Mouse (Mus musculus) C2C12 (cell line): Measurements from ENCODE around the gene Zfp111. TPM values are rescaled to one million over a fixed set of nuclear protein-coding genes. Genes with fewer than 3 reads are reported as not detected.

Source experiments
- H3K27me3 ChIP-seq: one replicate; pipeline ENCODE4 v1.6.1; 2011; ENCODE audit not compliant: control insufficient read depth, insufficient read depth, insufficient read length
- H3K36me3 ChIP-seq: one replicate; pipeline ENCODE4 v1.6.1; 2011; ENCODE audit not compliant: control insufficient read depth, insufficient read depth
- H3K4me3 ChIP-seq: one replicate; pipeline ENCODE4 v1.5.1; 2011; ENCODE audit warnings: mild to moderate bottlenecking, control low read depth; ENCODE audit not compliant: poor library complexity, insufficient read depth, severe bottlenecking
- H3K79me2 ChIP-seq: one replicate; pipeline ENCODE4 v1.6.1; 2011; ENCODE audit not compliant: control insufficient read depth, insufficient read depth
- H3K79me3 ChIP-seq: one replicate; pipeline ENCODE4 v1.6.1; 2011; ENCODE audit warnings: low read depth, control low read depth
- H3ac ChIP-seq: one replicate; pipeline ENCODE3; 2011; ENCODE audit warnings: low read depth; ENCODE audit not compliant: control insufficient read depth, insufficient read length
- CEBPB ChIP-seq: IDR thresholded peaks from one replicate; pipeline ENCODE4 v1.6.1; 2011; ENCODE audit warnings: low read depth, mild to moderate bottlenecking, control low read depth, moderate library complexity
- CTCF ChIP-seq: IDR thresholded peaks from one replicate; pipeline ENCODE4 v1.5.1; 2011; ENCODE audit not compliant: control insufficient read depth, insufficient read depth, insufficient read length
- FOSL1 ChIP-seq: IDR thresholded peaks from one replicate; pipeline ENCODE4 v1.8.0; 2011; ENCODE audit warnings: mild to moderate bottlenecking, low read length; ENCODE audit not compliant: poor library complexity, insufficient read depth, severe bottlenecking
- MAX ChIP-seq: IDR thresholded peaks from one replicate; pipeline ENCODE4 v1.6.1; 2011; ENCODE audit warnings: mild to moderate bottlenecking, control low read depth
- MYOD1 ChIP-seq: IDR thresholded peaks from one replicate; pipeline ENCODE4 v1.6.1; 2011; ENCODE audit warnings: low read depth; ENCODE audit not compliant: control insufficient read depth, insufficient read length
- MYOG ChIP-seq: IDR thresholded peaks from one replicate; pipeline ENCODE4 v1.6.1; 2011; ENCODE audit not compliant: control insufficient read depth, insufficient read length; ENCODE audit errors: extremely low read depth
- USF1 ChIP-seq: IDR thresholded peaks from one replicate; pipeline ENCODE4 v1.6.1; 2011; ENCODE audit warnings: low read depth, mild to moderate bottlenecking, control low read depth, moderate library complexity
- polyA plus RNA-seq: library from polyadenylated mRNA; unstranded; fragments of >200 nt; fragmentation: generic; extraction: Trizol; gene quantifications from one replicate; pipeline ENCODE4 v1.2.1, GENCODE M21; 2012; ENCODE audit warnings: missing spikeins

The Zfp111 gene
- polyA plus RNA-seq, 1 experiment = 2.0 TPM

DNA sequence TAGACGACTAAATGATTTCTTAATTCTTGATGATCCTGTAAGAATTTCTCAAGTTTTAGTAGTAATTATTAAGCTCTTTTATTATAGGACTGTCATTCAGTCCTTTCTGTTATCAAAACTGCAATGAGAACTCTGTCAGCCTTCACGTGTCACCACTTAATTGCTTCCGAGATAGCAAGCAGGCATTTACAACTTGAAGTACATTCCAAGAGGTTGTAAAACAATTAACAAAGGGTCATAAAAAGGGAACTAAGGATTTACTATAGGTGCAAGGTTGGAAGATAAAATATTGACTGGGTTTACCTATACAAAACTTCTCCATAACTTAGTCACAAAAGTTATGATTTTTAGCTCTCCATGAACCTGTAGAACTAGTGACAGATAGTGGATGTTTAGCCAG, 18.1 kb downstream of the Zfp111 start:
- H3K4me3 ChIP-seq = no peak overlapping the region
- no peak overlapping the region for H3ac ChIP-seq
- H3K79me3 ChIP-seq = no peaks in the 10 kb centered on the region
- no peaks in the 10 kb centered on the region for H3K27me3 ChIP-seq
- no peaks in the 10 kb centered on the region for H3K79me2 ChIP-seq
- no peaks in the 10 kb centered on the region for H3K36me3 ChIP-seq
- no peak for TF ChIP-seq MYOD1

DNA sequence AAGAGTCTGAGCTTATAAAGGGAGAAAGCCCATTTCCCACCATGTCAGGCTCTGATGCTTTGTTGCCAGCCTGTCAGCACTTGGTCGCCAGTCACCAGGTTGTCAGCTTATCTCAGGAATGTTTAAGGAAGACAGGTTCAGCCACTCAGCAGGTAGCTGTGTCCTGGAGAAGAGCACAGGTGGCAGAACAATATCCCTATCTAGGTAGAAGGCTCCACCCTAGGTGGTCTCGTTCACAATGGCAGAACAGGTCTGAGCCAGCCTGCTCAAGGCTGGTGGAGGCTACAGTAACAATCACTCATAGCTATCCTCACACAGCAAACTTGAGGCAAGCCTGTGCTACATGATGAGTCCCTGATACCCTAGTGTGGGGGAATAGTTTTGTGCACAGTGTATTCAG, 19.9 kb downstream of the Zfp111 start:
- TF ChIP-seq MAX (no peak), USF1 (no peak), CTCF (no peak), MYOG (no peak), FOSL1 (no peak), MYOD1 (no peak), CEBPB (no peak)
- Histone ChIP-seq H3K79me2 (no peaks in the 10 kb centered on the region), H3K4me3 (no peak overlapping the region), H3K79me3 (no peaks in the 10 kb centered on the region), H3K36me3 (no peaks in the 10 kb centered on the region), H3ac (no peak overlapping the region), H3K27me3 (no peaks in the 10 kb centered on the region)

DNA sequence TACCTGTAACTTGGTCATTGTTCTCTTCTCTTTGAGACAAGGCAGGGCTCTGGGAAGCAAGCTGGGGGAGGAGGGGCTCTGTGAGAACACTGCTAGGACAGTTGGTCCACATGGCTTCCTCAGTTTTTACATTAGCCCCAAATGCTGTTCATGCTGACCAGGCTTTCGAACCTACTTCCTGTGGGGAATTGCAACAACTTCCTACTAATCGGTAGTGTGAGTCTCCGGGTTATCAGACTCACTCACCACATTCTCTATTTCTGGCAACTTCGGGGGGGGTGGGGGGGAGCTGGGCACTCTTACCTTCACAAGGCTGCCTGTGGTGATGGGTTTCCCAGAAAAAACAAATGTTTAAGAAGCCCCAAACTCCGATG, 21.7 kb downstream of the Zfp111 start:
- Histone ChIP-seq H3K4me3 (no peak overlapping the region), H3K36me3 (no peaks in the 10 kb centered on the region), H3K79me3 (no peaks in the 10 kb centered on the region), H3K79me2 (no peaks in the 10 kb centered on the region), H3ac (no peak overlapping the region), H3K27me3 (no peaks in the 10 kb centered on the region)
- TF ChIP-seq MYOD1 (no peak), MYOG (no peak), CTCF (no peak), USF1 (no peak), FOSL1 (no peak), MAX (no peak), CEBPB (no peak)

DNA sequence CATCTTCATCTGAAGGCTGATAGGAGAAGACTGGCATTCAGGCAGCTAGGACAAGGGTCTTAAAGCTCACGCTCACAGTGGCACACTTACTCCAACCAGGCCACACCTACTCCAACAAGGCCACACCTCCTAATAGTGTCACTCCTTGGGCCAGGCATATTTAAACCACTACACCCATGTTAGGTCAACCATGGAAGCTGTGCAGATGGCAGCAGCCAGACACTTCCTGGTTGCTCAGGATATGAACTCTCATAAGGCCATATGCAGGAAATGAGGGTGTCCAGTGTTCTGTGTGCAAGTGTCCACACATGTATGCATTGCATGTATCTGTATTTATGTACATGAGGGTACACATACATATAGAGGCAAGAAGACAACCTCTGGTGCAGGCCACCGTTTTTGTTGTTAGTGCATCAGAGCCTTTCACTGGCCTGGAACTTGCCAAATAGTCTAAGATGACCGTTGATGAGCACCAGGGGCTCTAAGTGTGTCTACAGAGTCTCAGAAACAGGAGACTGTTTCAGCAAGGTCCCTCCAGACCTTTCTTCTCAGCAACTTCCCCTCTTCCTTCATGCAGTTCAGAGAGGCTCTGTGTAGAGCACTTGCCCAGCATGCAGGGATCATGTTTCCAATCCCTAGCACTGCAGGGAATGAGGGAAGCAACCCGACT, 22.2 kb downstream of the Zfp111 start:
- Histone ChIP-seq H3K79me3 (no peaks in the 10 kb centered on the region), H3K79me2 (no peaks in the 10 kb centered on the region), H3K4me3 (no peak overlapping the region), H3K36me3 (no peaks in the 10 kb centered on the region), H3K27me3 (no peaks in the 10 kb centered on the region), H3ac (no peak overlapping the region)
- TF ChIP-seq FOSL1 (no peak), CTCF (no peak), MAX (no peak), CEBPB (no peak), USF1 (no peak), MYOD1 (no peak), MYOG (no peak)

DNA sequence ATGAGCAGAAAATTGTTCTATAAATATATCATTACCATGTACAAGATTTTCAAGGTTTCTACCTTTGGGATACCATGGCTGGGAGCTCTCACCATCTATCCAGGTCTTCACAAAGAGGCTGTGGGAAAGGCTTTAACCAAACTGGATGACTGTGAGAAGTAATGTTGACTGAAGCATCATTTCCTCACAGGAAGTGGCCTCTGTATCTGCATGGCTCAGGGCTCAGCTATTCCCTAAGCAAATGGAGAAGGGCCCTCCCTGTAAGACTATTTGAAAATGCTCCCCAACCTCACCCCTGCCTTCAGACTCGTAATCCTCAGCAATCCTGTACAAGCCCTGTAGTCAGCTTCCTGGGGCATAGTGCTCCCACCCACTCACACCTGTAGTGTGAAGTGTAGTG, 23.6 kb downstream of the Zfp111 start:
- H3K79me2 ChIP-seq = no peaks in the 10 kb centered on the region
- TF ChIP-seq CEBPB = no peak
- TF ChIP-seq MAX = no peak
- TF ChIP-seq MYOG = no peak
- TF ChIP-seq MYOD1 = no peak
- no peak for TF ChIP-seq USF1
- no peak for TF ChIP-seq FOSL1
- TF ChIP-seq CTCF = no peak
- H3K36me3 ChIP-seq = no peaks in the 10 kb centered on the region
- no peaks in the 10 kb centered on the region for H3K79me3 ChIP-seq
- H3ac ChIP-seq = no peak overlapping the region
- no peaks in the 10 kb centered on the region for H3K27me3 ChIP-seq
- H3K4me3 ChIP-seq = no peak overlapping the region

DNA sequence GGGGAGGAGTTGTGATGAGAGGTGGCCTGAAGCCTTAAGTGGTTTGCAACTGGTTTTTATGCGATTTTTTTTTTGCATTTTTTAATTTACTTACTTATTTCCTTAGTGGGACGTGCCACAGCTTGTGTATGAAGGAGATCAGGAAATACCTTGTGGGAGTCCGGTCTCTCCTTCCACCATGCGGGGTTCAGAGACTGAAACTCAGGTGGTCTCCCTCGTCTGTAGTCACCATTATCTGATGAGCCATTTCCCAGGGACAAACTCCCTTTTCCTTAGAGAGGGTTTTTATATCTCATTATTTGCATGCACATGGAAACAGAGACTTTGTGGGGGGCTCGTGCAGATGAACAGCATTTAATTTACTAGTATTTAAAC, 35.9 kb downstream of the Zfp111 start:
- Histone ChIP-seq H3K27me3 (no peaks in the 10 kb centered on the region), H3K4me3 (no peak overlapping the region), H3K79me3 (no peaks in the 10 kb centered on the region), H3K36me3 (no peaks in the 10 kb centered on the region), H3K79me2 (no peaks in the 10 kb centered on the region), H3ac (no peak overlapping the region)
- no peak for TF ChIP-seq CEBPB
- no peak for TF ChIP-seq MYOD1
- TF ChIP-seq USF1 = no peak
- TF ChIP-seq FOSL1 = no peak
- no peak for TF ChIP-seq MYOG
- no peak for TF ChIP-seq MAX
- no peak for TF ChIP-seq CTCF
